Mouse (Mus musculus): ENCODE measurements around the gene Pdcd1lg2. TPM values are rescaled to one million over a fixed set of nuclear protein-coding genes. Genes with fewer than 3 reads are reported as not detected.

Pdcd1lg2 gene
- polyA plus RNA-seq, 1 experiment from 2014 or later: not detected

DNA sequence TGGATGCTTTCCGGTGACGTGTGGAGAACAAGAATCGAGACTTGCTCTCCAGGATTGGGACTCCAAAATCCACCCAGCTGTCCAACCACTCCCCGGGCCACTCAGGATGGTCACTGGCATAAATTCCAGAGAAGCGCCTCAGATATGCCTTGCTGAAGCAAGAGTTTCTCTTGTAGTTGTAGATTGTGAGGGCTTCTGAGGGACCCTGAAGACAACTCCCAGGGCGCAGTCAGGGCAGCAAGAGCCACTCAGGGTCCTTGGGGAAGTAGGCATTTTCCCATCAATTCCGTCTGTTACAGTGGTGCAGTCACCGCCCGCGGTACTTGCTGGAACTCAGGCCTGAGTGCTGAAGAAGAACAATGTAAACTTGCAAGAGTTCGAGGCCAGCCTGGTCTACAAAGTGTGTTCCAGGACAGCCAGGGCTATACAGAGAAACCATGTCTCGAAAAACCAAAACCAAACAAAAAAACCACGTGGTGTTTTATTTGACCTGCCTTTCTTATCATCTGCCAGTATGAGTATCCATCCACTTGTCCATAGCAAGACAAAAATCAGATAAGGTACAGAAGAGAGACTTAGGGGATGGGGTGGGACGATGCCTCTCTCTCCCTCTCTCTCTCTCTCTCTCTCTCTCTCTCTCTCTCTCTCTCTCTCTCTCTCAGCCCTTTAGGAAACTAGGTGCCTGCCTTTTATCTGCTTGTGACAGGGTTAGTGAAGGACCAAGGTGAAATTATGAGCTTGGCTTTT, 76.8 kb downstream of the Pdcd1lg2 start:
- Histone ChIP-seq H3K9ac (replicated peaks; ENCODE audit: low read length) (no peak overlapping the region), H3K27ac (replicated peaks; ENCODE audit: low read depth, low read length) (no peak overlapping the region), H3K9me3 (ENCODE audit: control insufficient read depth, low read length) (no peaks in the 10 kb centered on the region), H3K36me3 (ENCODE audit: control insufficient read depth, insufficient read depth, low read length) (no peaks in the 10 kb centered on the region), H3K4me3 (replicated peaks; ENCODE audit: low read depth, low read length) (no peak overlapping the region), H3K4me2 (ENCODE audit: low read length) (no peak overlapping the region), H3K4me1 (ENCODE audit: control insufficient read depth, insufficient read depth, low read length) (peaks cover under 1% of the 10 kb centered on the region; the same call in 1 of the 2 replicates), H3K27me3 (ENCODE audit: control insufficient read depth, insufficient read depth, low read length) (no peaks in the 10 kb centered on the region)
- DNase-seq (no peak), ATAC-seq (ENCODE audit: low FRiP score, low TSS enrichment) (no peak)
- 92% methylated on average over 14 of the region's 14 CpGs for WGBS

DNA sequence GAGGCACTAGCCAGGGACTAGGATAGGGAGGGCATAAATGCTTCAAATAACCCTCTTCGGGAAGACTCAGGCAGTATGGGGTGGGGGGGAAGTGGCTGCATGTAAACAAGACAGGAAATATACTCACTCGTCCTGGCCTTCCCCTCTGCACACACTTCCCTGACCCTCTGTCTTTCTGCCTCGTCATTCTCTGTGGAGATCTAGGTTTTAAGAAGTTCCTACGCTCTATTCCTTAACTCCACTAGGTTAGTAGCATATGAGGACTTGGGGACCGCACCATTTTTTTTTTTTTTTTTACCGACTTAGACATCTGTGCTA, 77.3 kb downstream of the Pdcd1lg2 start:
- H3K27ac ChIP-seq (replicated peaks; ENCODE audit: low read depth, low read length): no peak overlapping the region
- no peaks in the 10 kb centered on the region for H3K9me3 ChIP-seq (ENCODE audit: control insufficient read depth, low read length)
- H3K4me1 ChIP-seq (ENCODE audit: control insufficient read depth, insufficient read depth, low read length): no peaks in the 10 kb centered on the region
- no peak for DNase-seq
- no peaks in the 10 kb centered on the region for H3K27me3 ChIP-seq (ENCODE audit: control insufficient read depth, insufficient read depth, low read length)
- H3K4me3 ChIP-seq (replicated peaks; ENCODE audit: low read depth, low read length): no peak overlapping the region
- no peaks in the 10 kb centered on the region for H3K36me3 ChIP-seq (ENCODE audit: control insufficient read depth, insufficient read depth, low read length)
- no peak overlapping the region for H3K4me2 ChIP-seq (ENCODE audit: low read length)
- WGBS: 79% methylated on average over 6 of the region's 6 CpGs
- H3K9ac ChIP-seq (replicated peaks; ENCODE audit: low read length): no peak overlapping the region
- no peak for ATAC-seq (ENCODE audit: low FRiP score, low TSS enrichment)

GRCm38 (mm10) chr19:29488420-29488819, 77.7 kb downstream of the Pdcd1lg2 start:
- no peaks in the 10 kb centered on the region for H3K36me3 ChIP-seq (ENCODE audit: control insufficient read depth, insufficient read depth, low read length)
- H3K4me3 ChIP-seq (replicated peaks; ENCODE audit: low read depth, low read length): no peak overlapping the region
- H3K27me3 ChIP-seq (ENCODE audit: control insufficient read depth, insufficient read depth, low read length): no peaks in the 10 kb centered on the region
- WGBS: 78% methylated on average over 10 of the region's 10 CpGs
- H3K4me2 ChIP-seq (ENCODE audit: low read length): no peak overlapping the region
- no peaks in the 10 kb centered on the region for H3K9me3 ChIP-seq (ENCODE audit: control insufficient read depth, low read length)
- H3K9ac ChIP-seq (replicated peaks; ENCODE audit: low read length): no peak overlapping the region
- DNase-seq (no peak), ATAC-seq (ENCODE audit: low FRiP score, low TSS enrichment) (no peak)
- no peaks in the 10 kb centered on the region for H3K4me1 ChIP-seq (ENCODE audit: control insufficient read depth, insufficient read depth, low read length)
- no peak overlapping the region for H3K27ac ChIP-seq (replicated peaks; ENCODE audit: low read depth, low read length)

- no peak for DNase-seq
- Histone ChIP-seq H3K27me3 (ENCODE audit: control insufficient read depth, insufficient read depth, low read length) (no peaks in the 10 kb centered on the region), H3K4me1 (ENCODE audit: control insufficient read depth, insufficient read depth, low read length) (no peaks in the 10 kb centered on the region), H3K9ac (replicated peaks; ENCODE audit: low read length) (no peak overlapping the region), H3K36me3 (ENCODE audit: control insufficient read depth, insufficient read depth, low read length) (no peaks in the 10 kb centered on the region), H3K4me3 (replicated peaks; ENCODE audit: low read depth, low read length) (no peak overlapping the region), H3K4me2 (ENCODE audit: low read length) (no peak overlapping the region), H3K9me3 (ENCODE audit: control insufficient read depth, low read length) (no peaks in the 10 kb centered on the region), H3K27ac (replicated peaks; ENCODE audit: low read depth, low read length) (no peak overlapping the region)
- ATAC-seq (ENCODE audit: low FRiP score, low TSS enrichment): no peak
- WGBS: 89% methylated on average over 3 of the region's 3 CpGs
These were observed 79.1 kb downstream of the Pdcd1lg2 start for GRCm38 (mm10) chr19:29489785-29490284.

DNA sequence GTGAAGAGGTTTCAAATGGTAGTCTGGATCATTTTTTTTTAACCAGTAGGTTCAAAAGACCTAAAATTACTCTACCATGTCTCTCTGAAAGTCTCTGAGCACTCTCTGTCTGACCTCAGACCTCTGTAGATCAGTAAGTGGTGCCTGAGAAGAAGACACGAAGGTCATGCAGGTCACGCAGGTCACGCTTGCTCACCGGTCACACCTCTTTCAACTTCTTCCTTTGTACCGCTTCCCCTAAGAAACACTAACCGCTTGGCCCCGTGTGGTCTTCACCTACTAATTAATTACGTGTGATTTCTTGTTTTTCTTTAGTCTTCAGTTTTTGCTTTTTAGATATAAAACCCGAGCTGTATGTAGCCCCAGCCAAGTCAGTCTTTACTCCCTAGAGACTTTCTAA, 80.7 kb downstream of the Pdcd1lg2 start:
- no peaks in the 10 kb centered on the region for H3K4me1 ChIP-seq (ENCODE audit: control insufficient read depth, insufficient read depth, low read length)
- no peaks in the 10 kb centered on the region for H3K27me3 ChIP-seq (ENCODE audit: control insufficient read depth, insufficient read depth, low read length)
- no peak for DNase-seq
- H3K4me3 ChIP-seq (replicated peaks; ENCODE audit: low read depth, low read length): no peak overlapping the region
- ATAC-seq (ENCODE audit: low FRiP score, low TSS enrichment): no peak
- H3K36me3 ChIP-seq (ENCODE audit: control insufficient read depth, insufficient read depth, low read length): no peaks in the 10 kb centered on the region
- WGBS: 72% methylated on average over 9 of the region's 9 CpGs
- no peak overlapping the region for H3K9ac ChIP-seq (replicated peaks; ENCODE audit: low read length)
- H3K9me3 ChIP-seq (ENCODE audit: control insufficient read depth, low read length): no peaks in the 10 kb centered on the region
- H3K27ac ChIP-seq (replicated peaks; ENCODE audit: low read depth, low read length): no peak overlapping the region
- no peak overlapping the region for H3K4me2 ChIP-seq (ENCODE audit: low read length)

GRCm38 (mm10) chr19:29494454-29494853, 83.7 kb downstream of the Pdcd1lg2 start:
- Histone ChIP-seq H3K9ac (replicated peaks; ENCODE audit: low read length) (no peak overlapping the region), H3K36me3 (ENCODE audit: control insufficient read depth, insufficient read depth, low read length) (no peaks in the 10 kb centered on the region), H3K27me3 (ENCODE audit: control insufficient read depth, insufficient read depth, low read length) (no peaks in the 10 kb centered on the region), H3K4me3 (replicated peaks; ENCODE audit: low read depth, low read length) (no peak overlapping the region), H3K4me1 (ENCODE audit: control insufficient read depth, insufficient read depth, low read length) (no peaks in the 10 kb centered on the region), H3K9me3 (ENCODE audit: control insufficient read depth, low read length) (no peaks in the 10 kb centered on the region), H3K4me2 (ENCODE audit: low read length) (no peak overlapping the region), H3K27ac (replicated peaks; ENCODE audit: low read depth, low read length) (no peak overlapping the region)
- no peak for DNase-seq
- ATAC-seq (ENCODE audit: low FRiP score, low TSS enrichment): no peak
- 69% methylated on average over 4 of the region's 4 CpGs for WGBS

DNA sequence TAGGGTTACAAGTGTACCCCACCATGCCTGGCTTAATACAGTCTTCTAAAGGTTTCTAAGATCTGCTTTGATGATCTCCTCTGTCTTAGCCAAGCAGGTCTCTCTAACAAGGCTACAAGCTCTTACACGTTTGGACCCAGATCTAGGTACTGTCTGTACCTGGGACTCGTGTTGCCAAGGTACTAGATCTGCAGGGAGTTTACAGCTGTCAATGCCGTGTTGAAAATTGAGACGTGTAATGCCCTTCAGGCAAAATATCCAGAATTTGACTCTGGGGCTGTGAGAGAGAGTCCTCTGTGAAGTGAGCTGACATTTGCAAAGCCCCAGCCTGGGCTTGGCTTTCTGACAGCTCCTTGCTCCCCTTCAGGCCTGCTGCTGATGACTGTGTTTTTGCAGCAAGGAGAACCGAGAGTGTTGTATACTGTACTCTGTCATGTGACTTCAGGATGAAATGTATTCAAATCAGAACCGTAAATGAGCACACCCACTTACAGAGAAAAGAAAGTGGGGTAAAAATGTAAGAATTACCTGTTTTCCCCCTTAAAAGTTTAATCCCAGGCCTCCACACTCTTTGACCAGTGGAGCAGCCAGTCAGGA, 85.4 kb downstream of the Pdcd1lg2 start:
- Histone ChIP-seq H3K4me2 (ENCODE audit: low read length) (no peak overlapping the region), H3K9ac (replicated peaks; ENCODE audit: low read length) (no peak overlapping the region), H3K27ac (replicated peaks; ENCODE audit: low read depth, low read length) (no peak overlapping the region), H3K27me3 (ENCODE audit: control insufficient read depth, insufficient read depth, low read length) (no peaks in the 10 kb centered on the region), H3K36me3 (ENCODE audit: control insufficient read depth, insufficient read depth, low read length) (no peaks in the 10 kb centered on the region), H3K4me1 (ENCODE audit: control insufficient read depth, insufficient read depth, low read length) (no peaks in the 10 kb centered on the region), H3K4me3 (replicated peaks; ENCODE audit: low read depth, low read length) (no peak overlapping the region), H3K9me3 (ENCODE audit: control insufficient read depth, low read length) (no peaks in the 10 kb centered on the region)
- 70% methylated on average over 6 of the region's 6 CpGs for WGBS
- DNase-seq (no peak), ATAC-seq (ENCODE audit: low FRiP score, low TSS enrichment) (no peak)

GRCm38 (mm10) chr19:29496786-29497557, 86.3 kb downstream of the Pdcd1lg2 start:
- Histone ChIP-seq H3K27ac (replicated peaks; ENCODE audit: low read depth, low read length) (no peak overlapping the region), H3K4me1 (ENCODE audit: control insufficient read depth, insufficient read depth, low read length) (no peaks in the 10 kb centered on the region), H3K9me3 (ENCODE audit: control insufficient read depth, low read length) (no peaks in the 10 kb centered on the region), H3K4me3 (replicated peaks; ENCODE audit: low read depth, low read length) (no peak overlapping the region), H3K4me2 (ENCODE audit: low read length) (no peak overlapping the region), H3K36me3 (ENCODE audit: control insufficient read depth, insufficient read depth, low read length) (no peaks in the 10 kb centered on the region), H3K9ac (replicated peaks; ENCODE audit: low read length) (no peak overlapping the region), H3K27me3 (ENCODE audit: control insufficient read depth, insufficient read depth, low read length) (no peaks in the 10 kb centered on the region)
- no peak for DNase-seq
- 76% methylated on average over 7 of the region's 7 CpGs for WGBS
- no peak for ATAC-seq (ENCODE audit: low FRiP score, low TSS enrichment)
